In genomic region chr15:82899676-82900301, GRCm38 (mm10) we compare ENCODE assay signal across 8 mouse cellular contexts.
DNase-seq lines count a peak whose midpoint lies in the region; ATAC-seq lines count a peak whose summit lies in the region.

No protein-coding gene starts in this region.

- H3K4me2 ChIP-seq in forebrain, embryonic 16.5 days (ENCODE audit: low read length), result peak overlapping the region; percentile 89

- H3K36me3 ChIP-seq in forebrain, embryonic 16.5 days (ENCODE audit: control insufficient read depth, insufficient read depth), result no peaks in the 10 kb centered on the region
- H3K36me3 ChIP-seq in macrophage (ENCODE audit: inconsistent target), result no peaks in the 10 kb centered on the region

- peak; percentile 93 for ATAC-seq in forebrain, embryonic 16.5 days
- peak; percentile 66 to 77 for ATAC-seq in hematopoietic stem cell, adult 5-6 weeks (replicated peaks in 1 of 2; ENCODE audit: insufficient read depth in 1 of 2, low FRiP score in 2 of 2, low TSS enrichment in 1 of 2, low read depth in 1 of 2, poor library complexity in 2 of 2, severe bottlenecking in 2 of 2)

- peak overlapping the region; percentile 85 for H3K9ac ChIP-seq in forebrain, embryonic 16.5 days (replicated peaks; ENCODE audit: low read depth, low read length)

- peak overlapping the region; percentile 89 for H3K27ac ChIP-seq in forebrain, embryonic 16.5 days (ENCODE audit: low read length)
- H3K27ac ChIP-seq in macrophage, result no peak overlapping the region

- under 1% methylated on average over 21 of the region's 56 CpGs for WGBS in forebrain, embryonic 16.5 days
- WGBS in macrophage (ENCODE audit: missing documents), result 3% methylated on average over 45 of the region's 56 CpGs

- peaks cover 40% of the 10 kb centered on the region for H3K79me2 ChIP-seq in macrophage (ENCODE audit: inconsistent target)

- H3K4me3 ChIP-seq in forebrain, embryonic 16.5 days (replicated peaks; ENCODE audit: low read length), result peak overlapping the region; percentile 87
- H3K4me3 ChIP-seq in macrophage (ENCODE audit: inconsistent target), result peak overlapping the region; percentile 17; the same call in 1 of the 2 replicates

- peak; percentile 94 for DNase-seq in NIH3T3 (ENCODE audit: low read depth)
- peak; percentile 85 to 88 for DNase-seq in cerebellum, adult 18-20 months
- peak; percentile 73 to 74 for DNase-seq in layer of hippocampus, postnatal 25 days (ENCODE audit: extremely low spot score in 1 of 2, low spot score in 1 of 2)
- peak; percentile 69 for DNase-seq in retina, postnatal 7 days (ENCODE audit: low read depth, low spot score)
- peak; percentile 75 for DNase-seq in urinary bladder, postnatal 25 days (ENCODE audit: low spot score)

- H3K4me1 ChIP-seq in forebrain, embryonic 16.5 days (replicated peaks; ENCODE audit: control insufficient read depth, insufficient read depth, low read length), result peaks cover 36% of the 10 kb centered on the region

- no peaks in the 10 kb centered on the region for H3K27me3 ChIP-seq in forebrain, embryonic 16.5 days (replicated peaks; ENCODE audit: control insufficient read depth, insufficient read depth, low read length)

- H3K9me3 ChIP-seq in forebrain, embryonic 16.5 days (ENCODE audit: control insufficient read depth, low read length), result no peaks in the 10 kb centered on the region
